Mouse (Mus musculus): ENCODE data around the gene Bricd5. TPM values are rescaled to one million over a fixed set of nuclear protein-coding genes. Genes with fewer than 3 reads are reported as not detected.
A peak's percentile ranks its signal among the peaks of the same experiment; 100 is the strongest.

The Bricd5 gene
- polyA plus RNA-seq, 1 experiment from 2014 or later = 0.73 TPM

GRCm38 (mm10) chr17:24463374-24464133, 10.1 kb upstream of the Bricd5 start:
- H3K4me3 ChIP-seq (replicated peaks) = no peak overlapping the region
- 59% methylated on average over 6 of the region's 6 CpGs for WGBS

GRCm38 (mm10) chr17:24468636-24469246, 4.9 kb upstream of the Bricd5 start:
- H3K4me3 ChIP-seq (replicated peaks) = no peak overlapping the region
- H3K36me3 ChIP-seq = peaks cover 6% of the 10 kb centered on the region; the same call in 1 of the 2 replicates
- ATAC-seq (ENCODE audit: low FRiP score) = no peak
- no peak overlapping the region for H3K27ac ChIP-seq (replicated peaks)
- 86% methylated on average over 5 of the region's 5 CpGs for WGBS
- no peaks in the 10 kb centered on the region for H3K27me3 ChIP-seq (replicated peaks)
- H3K9ac ChIP-seq (replicated peaks) = no peak overlapping the region
- H3K4me1 ChIP-seq = peaks cover 31% of the 10 kb centered on the region
- no peak overlapping the region for H3K4me2 ChIP-seq
- H3K9me3 ChIP-seq (replicated peaks) = no peaks in the 10 kb centered on the region

More at GRCm38 (mm10) chr17:24463374-24464133, 10.1 kb upstream of the Bricd5 start:
- Histone ChIP-seq H3K9ac (replicated peaks) (no peak overlapping the region), H3K4me2 (no peak overlapping the region), H3K36me3 (no peaks in the 10 kb centered on the region), H3K27ac (replicated peaks) (no peak overlapping the region), H3K27me3 (replicated peaks) (no peaks in the 10 kb centered on the region), H3K4me1 (no peaks in the 10 kb centered on the region), H3K9me3 (replicated peaks) (no peaks in the 10 kb centered on the region)
- ATAC-seq (ENCODE audit: low FRiP score) = no peak

- Histone ChIP-seq H3K4me1 (peaks cover 37% of the 10 kb centered on the region), H3K27ac (replicated peaks) (peak overlapping the region; percentile 91), H3K4me2 (peak overlapping the region; percentile 99), H3K4me3 (replicated peaks) (peak overlapping the region; percentile 92), H3K36me3 (peaks cover 10% of the 10 kb centered on the region; the same call in 1 of the 2 replicates), H3K9me3 (replicated peaks) (no peaks in the 10 kb centered on the region), H3K27me3 (replicated peaks) (no peaks in the 10 kb centered on the region), H3K9ac (replicated peaks) (peak overlapping the region; percentile 92)
- 16% methylated on average over 7 of the region's 7 CpGs for WGBS
- no peak; the same call in 1 of the 2 replicates for ATAC-seq (ENCODE audit: low FRiP score)
Observed at GRCm38 (mm10) chr17:24469336-24469909, 4.3 kb upstream of the Bricd5 start.

GRCm38 (mm10) chr17:24469910-24470602, 3.6 kb upstream of the Bricd5 start, which contains the start of the genes E4f1 and Pgp:
Gene E4f1 (minus strand): TSS chr17:24470313.
Gene Pgp (plus strand): TSS chr17:24470392.
- Histone ChIP-seq H3K4me3 (replicated peaks) (peak within 1 kb of the TSS; percentile 92), H3K4me1 (peaks cover 42% of the 10 kb centered on the region), H3K27me3 (replicated peaks) (no peaks in the 10 kb centered on the region), H3K4me2 (peak within 1 kb of the TSS; percentile 99), H3K27ac (replicated peaks) (peak within 1 kb of the TSS; percentile 91), H3K9me3 (replicated peaks) (no peaks in the 10 kb centered on the region), H3K36me3 (peaks cover 13% of the 10 kb centered on the region), H3K9ac (replicated peaks) (peak within 1 kb of the TSS; percentile 92)
- ATAC-seq (ENCODE audit: low FRiP score) = peak; percentile 96
- WGBS = under 1% methylated on average over 57 of the region's 75 CpGs

GRCm38 (mm10) chr17:24470701-24471527, 2.8 kb upstream of the Bricd5 start:
- peak; percentile 21 for ATAC-seq (ENCODE audit: low FRiP score)
- Histone ChIP-seq H3K4me3 (replicated peaks) (peak overlapping the region; percentile 92), H3K4me2 (peak overlapping the region; percentile 99), H3K9ac (replicated peaks) (peak overlapping the region; percentile 92), H3K27me3 (replicated peaks) (no peaks in the 10 kb centered on the region), H3K9me3 (replicated peaks) (no peaks in the 10 kb centered on the region), H3K36me3 (peaks cover 21% of the 10 kb centered on the region), H3K4me1 (peaks cover 43% of the 10 kb centered on the region), H3K27ac (replicated peaks) (peak overlapping the region; percentile 91)
- WGBS = under 1% methylated on average over 68 of the region's 68 CpGs

- peaks cover 52% of the 10 kb centered on the region for H3K4me1 ChIP-seq
- H3K4me3 ChIP-seq (replicated peaks) = peak overlapping the region; percentile 92
- H3K4me2 ChIP-seq = peak overlapping the region; percentile 99
- H3K9me3 ChIP-seq (replicated peaks) = no peaks in the 10 kb centered on the region
- H3K27me3 ChIP-seq (replicated peaks) = no peaks in the 10 kb centered on the region
- no peak for ATAC-seq (ENCODE audit: low FRiP score)
- H3K27ac ChIP-seq (replicated peaks) = no peak overlapping the region
- H3K9ac ChIP-seq (replicated peaks) = no peak overlapping the region
- 57% methylated on average over 4 of the region's 4 CpGs for WGBS
- peaks cover 37% of the 10 kb centered on the region for H3K36me3 ChIP-seq
Observed at GRCm38 (mm10) chr17:24472512-24472911, 1.2 kb upstream of the Bricd5 start.

GRCm38 (mm10) chr17:24474557-24474956, 873 bp downstream of the Bricd5 start:
- Histone ChIP-seq H3K9ac (replicated peaks) (no peak overlapping the region), H3K27ac (replicated peaks) (peak overlapping the region; percentile 6; the same call in 1 of the 2 replicates), H3K4me2 (no peak overlapping the region), H3K4me1 (peaks cover 62% of the 10 kb centered on the region), H3K36me3 (peaks cover 37% of the 10 kb centered on the region), H3K4me3 (replicated peaks) (no peak overlapping the region), H3K27me3 (replicated peaks) (no peaks in the 10 kb centered on the region), H3K9me3 (replicated peaks) (no peaks in the 10 kb centered on the region)
- no peak for ATAC-seq (ENCODE audit: low FRiP score)
- WGBS = 79% methylated on average over 5 of the region's 5 CpGs

- Histone ChIP-seq H3K9ac (replicated peaks) (no peak overlapping the region), H3K27ac (replicated peaks) (no peak overlapping the region), H3K36me3 (peaks cover 37% of the 10 kb centered on the region), H3K4me2 (no peak overlapping the region), H3K4me3 (replicated peaks) (no peak overlapping the region), H3K4me1 (peaks cover 70% of the 10 kb centered on the region), H3K27me3 (replicated peaks) (no peaks in the 10 kb centered on the region), H3K9me3 (replicated peaks) (no peaks in the 10 kb centered on the region)
- no peak for ATAC-seq (ENCODE audit: low FRiP score)
- WGBS = 95% methylated on average over 6 of the region's 6 CpGs
Observed at GRCm38 (mm10) chr17:24475586-24475985, 1.9 kb downstream of the Bricd5 start.

- ATAC-seq (ENCODE audit: low FRiP score) = no peak
- H3K9ac ChIP-seq (replicated peaks) = no peak overlapping the region
- no peaks in the 10 kb centered on the region for H3K27me3 ChIP-seq (replicated peaks)
- H3K4me2 ChIP-seq = no peak overlapping the region
- peaks cover 37% of the 10 kb centered on the region for H3K36me3 ChIP-seq
- H3K27ac ChIP-seq (replicated peaks) = no peak overlapping the region
- H3K9me3 ChIP-seq (replicated peaks) = no peaks in the 10 kb centered on the region
- 95% methylated on average over 10 of the region's 10 CpGs for WGBS
- peaks cover 64% of the 10 kb centered on the region for H3K4me1 ChIP-seq
- no peak overlapping the region for H3K4me3 ChIP-seq (replicated peaks)
Observed at GRCm38 (mm10) chr17:24476022-24476776, 2.5 kb downstream of the Bricd5 start.
